Mouse (Mus musculus) cortical plate, adult 2 months (tissue): Measurements from ENCODE around the gene Fancg. TPM values are rescaled to one million over a fixed set of nuclear protein-coding genes. Genes with fewer than 3 reads are reported as not detected.
A peak's percentile ranks its signal among the peaks of the same experiment; 100 is the strongest.

Experiments used
- H3K27ac ChIP-seq: fragments of 200-500 bp; 2 replicates; pipeline ENCODE4 v1.5.1; 2012; ENCODE audit warnings: low read length, control low read depth, inconsistent platforms; ENCODE audit not compliant: insufficient read depth
- H3K4me1 ChIP-seq: fragments of 200-500 bp; 2 replicates; pipeline ENCODE4 v1.6.1; 2011; ENCODE audit warnings: low read length; ENCODE audit not compliant: control insufficient read depth, insufficient read depth
- H3K4me3 ChIP-seq: fragments of 200-500 bp; 2 replicates; pipeline ENCODE4 v1.5.1; 2011; ENCODE audit warnings: mild to moderate bottlenecking, low read length, control low read depth; ENCODE audit not compliant: insufficient read depth
- CTCF ChIP-seq: fragments of 200-500 bp; IDR thresholded peaks from 2 replicates; pipeline ENCODE4 v1.5.1; 2011; ENCODE audit warnings: mild to moderate bottlenecking, control low read depth, low read length; ENCODE audit not compliant: insufficient read depth; ENCODE audit errors: extremely low read depth
- POLR2A ChIP-seq: fragments of 200-500 bp; IDR thresholded peaks from 2 replicates; pipeline ENCODE4 v1.6.1; 2011; ENCODE audit warnings: mild to moderate bottlenecking, low read length, control low read depth; ENCODE audit not compliant: insufficient read depth; ENCODE audit errors: extremely low read depth
- polyA plus RNA-seq: library from polyadenylated mRNA; depleted of rRNA; stranded (reverse); fragments of >200 nt; gene quantifications from 2 replicates; pipeline ENCODE4 v1.2.3, GENCODE M21; 2012

Gene Fancg
- polyA plus RNA-seq, 1 experiment: 25.0 TPM

GRCm38 (mm10) chr4:43036356-43036755, 26.1 kb upstream of the Fancg start:
- Histone ChIP-seq H3K27ac (no peak overlapping the region), H3K4me3 (no peak overlapping the region), H3K4me1 (peaks cover 2% of the 10 kb centered on the region; the same call in 1 of the 2 replicates)
- TF ChIP-seq POLR2A (no peak), CTCF (no peak)

DNA sequence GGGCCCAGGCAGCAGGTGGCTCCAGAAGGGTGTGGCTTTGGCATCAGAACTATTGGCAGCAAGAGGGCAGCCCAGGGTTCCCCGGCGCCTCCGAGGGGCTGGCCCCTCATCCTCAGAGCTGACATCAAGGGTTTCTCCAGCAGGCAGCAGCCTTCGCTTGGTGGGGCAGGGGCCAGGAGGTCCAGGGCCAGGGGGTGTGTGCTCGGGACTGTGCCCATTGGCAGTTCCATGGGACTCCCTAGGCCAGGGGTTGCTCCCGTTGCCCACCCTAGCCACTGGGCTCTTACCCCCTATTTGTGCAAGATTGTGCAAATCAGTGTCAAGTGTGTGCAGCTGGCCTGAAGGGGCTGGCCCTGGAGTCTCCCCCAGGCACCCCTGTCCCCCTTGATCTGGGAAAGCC, 25.5 kb upstream of the Fancg start:
- H3K27ac ChIP-seq: no peak overlapping the region

GRCm38 (mm10) chr4:43033481-43033880, 23.2 kb upstream of the Fancg start:
- Histone ChIP-seq H3K4me3 (no peak overlapping the region), H3K4me1 (peaks cover 5% of the 10 kb centered on the region), H3K27ac (no peak overlapping the region)
- no peak for TF ChIP-seq POLR2A
- TF ChIP-seq CTCF: no peak

More for the DNA sequence above, 25.5 kb upstream of the Fancg start:
- no peak overlapping the region for H3K4me3 ChIP-seq
- TF ChIP-seq CTCF: no peak
- no peak for TF ChIP-seq POLR2A
- peaks cover 2% of the 10 kb centered on the region; the same call in 1 of the 2 replicates for H3K4me1 ChIP-seq

DNA sequence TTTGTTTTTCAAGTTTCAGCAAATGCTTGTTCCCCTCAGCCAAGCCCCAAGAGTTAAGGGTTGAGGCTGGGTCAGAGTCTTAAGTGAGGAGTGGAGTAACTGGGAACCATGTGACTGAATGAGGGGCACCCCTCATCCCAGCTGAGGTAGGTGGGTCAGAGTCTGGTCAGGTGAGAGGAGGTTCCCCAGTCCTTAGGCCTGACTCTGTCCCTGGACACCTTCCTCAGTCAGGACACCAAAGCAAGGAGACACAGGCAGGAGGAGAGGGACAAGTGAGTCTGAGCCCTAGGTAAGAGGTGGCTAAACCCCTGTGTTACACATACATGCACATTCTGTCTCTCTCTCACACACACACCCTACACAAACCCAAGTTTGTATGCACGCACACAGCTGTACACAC, 22.2 kb upstream of the Fancg start:
- TF ChIP-seq CTCF (no peak), POLR2A (no peak)
- Histone ChIP-seq H3K4me3 (no peak overlapping the region), H3K4me1 (peaks cover 3% of the 10 kb centered on the region), H3K27ac (no peak overlapping the region)

DNA sequence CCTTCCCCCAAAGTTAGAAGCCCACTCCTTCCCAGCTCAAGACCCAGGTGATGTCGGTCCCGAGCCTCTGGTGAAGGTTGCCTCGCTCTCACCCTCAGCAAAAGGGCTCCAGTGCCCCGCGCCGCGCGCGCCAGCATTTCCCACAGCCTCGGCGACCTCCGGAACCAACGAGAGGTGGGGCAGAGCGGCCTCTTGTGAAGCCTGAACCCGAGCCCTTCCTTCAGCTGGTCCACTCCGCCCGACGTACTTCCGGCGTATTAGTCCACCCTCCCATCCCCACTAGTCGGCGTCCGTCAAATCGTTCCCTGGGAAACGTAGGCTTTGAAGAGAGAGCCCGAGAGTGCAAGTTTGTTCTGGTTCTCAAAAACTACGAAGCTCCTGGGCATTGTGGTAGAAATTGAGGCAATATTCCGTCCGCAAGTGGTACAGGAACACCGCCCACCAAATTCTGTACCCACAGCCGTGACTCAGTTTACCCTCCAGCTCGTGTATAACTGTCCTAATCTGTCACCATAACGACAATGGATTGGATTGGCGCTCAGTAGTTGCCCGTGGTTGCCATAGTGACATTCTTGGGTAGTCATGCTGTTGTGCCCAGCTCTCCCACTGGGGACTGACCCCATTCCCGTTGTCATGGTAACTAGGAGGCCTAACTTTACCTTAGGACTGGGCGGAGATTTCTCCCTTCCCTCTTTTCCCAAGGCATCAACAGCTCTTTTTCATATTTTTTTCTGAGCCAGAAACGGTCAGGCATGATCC, 21.1 kb upstream of the Fancg start, which contains the start of gene Stoml2:
TSS of gene Stoml2 (minus strand) at position 474 of the 759 bp plus-strand sequence.
- TF ChIP-seq POLR2A (peak; percentile 64), CTCF (no peak)
- Histone ChIP-seq H3K4me1 (peaks cover 3% of the 10 kb centered on the region), H3K4me3 (peak within 1 kb of the TSS; percentile 69), H3K27ac (peak within 1 kb of the TSS; percentile 62)

- Histone ChIP-seq H3K4me1 (peaks cover 3% of the 10 kb centered on the region), H3K27ac (peak overlapping the region; percentile 62), H3K4me3 (peak overlapping the region; percentile 69)
- TF ChIP-seq POLR2A: no peak
- TF ChIP-seq CTCF: no peak
Observed at GRCm38 (mm10) chr4:43030780-43031230, 20.5 kb upstream of the Fancg start.

GRCm38 (mm10) chr4:43030352-43030751, 20.0 kb upstream of the Fancg start:
- peak overlapping the region; percentile 69 for H3K4me3 ChIP-seq
- no peak overlapping the region for H3K27ac ChIP-seq
- H3K4me1 ChIP-seq: peaks cover 3% of the 10 kb centered on the region
- TF ChIP-seq CTCF: no peak
- TF ChIP-seq POLR2A: no peak

- TF ChIP-seq POLR2A (no peak), CTCF (no peak)
Observed at GRCm38 (mm10) chr4:43029749-43030148, 19.4 kb upstream of the Fancg start.

GRCm38 (mm10) chr4:43029121-43029520, 18.8 kb upstream of the Fancg start:
- TF ChIP-seq CTCF: no peak
- TF ChIP-seq POLR2A: no peak
- Histone ChIP-seq H3K4me3 (no peak overlapping the region), H3K4me1 (peaks cover 7% of the 10 kb centered on the region), H3K27ac (no peak overlapping the region)

More at GRCm38 (mm10) chr4:43029749-43030148, 19.4 kb upstream of the Fancg start:
- Histone ChIP-seq H3K27ac (no peak overlapping the region), H3K4me1 (peaks cover 5% of the 10 kb centered on the region), H3K4me3 (no peak overlapping the region)

GRCm38 (mm10) chr4:43025084-43025960, 15.0 kb upstream of the Fancg start, which contains the start of gene Pigo:
Gene Pigo, minus strand, starts transcription at chr4:43025819.
- peaks cover 7% of the 10 kb centered on the region for H3K4me1 ChIP-seq
- H3K4me3 ChIP-seq: peak within 1 kb of the TSS; percentile 66
- H3K27ac ChIP-seq: peak within 1 kb of the TSS; percentile 88
- peak; percentile 77 for TF ChIP-seq CTCF
- no peak; the same call in 1 of the 2 replicates for TF ChIP-seq POLR2A
